Mouse (Mus musculus): ENCODE results near the gene Scg5.

GRCm38 (mm10) chr2:113848245-113849121 lies 19.6 kb upstream of the Scg5 start, which contains the start of gene Arhgap11a:
- TF ChIP-seq CTCF (conservative IDR thresholded peaks at IDR 0.05; ENCODE audit: low read length) (no peak), POU5F1 (IDR thresholded peaks at IDR 0.05; ENCODE audit: borderline replicate concordance, low read length) (no peak)
